Mouse (Mus musculus) T-helper 2 cell (primary cell): ENCODE measurements at regions not wholly inside any gene's neighbourhood (a gene's known extent, or its start where the extent isn't known, plus 50 kb on each side); places are given as distances from the start of the nearest gene placed in this dataset.

Source experiments
- in situ Hi-C: fragments of 300-600 bp; cut with MboI, MseI; formaldehyde crosslinking; loops from one replicate; pipeline ENCODE4 v1.15.1; 2025; ENCODE audit warnings: high pct_unique_total_duplicates

DNA sequence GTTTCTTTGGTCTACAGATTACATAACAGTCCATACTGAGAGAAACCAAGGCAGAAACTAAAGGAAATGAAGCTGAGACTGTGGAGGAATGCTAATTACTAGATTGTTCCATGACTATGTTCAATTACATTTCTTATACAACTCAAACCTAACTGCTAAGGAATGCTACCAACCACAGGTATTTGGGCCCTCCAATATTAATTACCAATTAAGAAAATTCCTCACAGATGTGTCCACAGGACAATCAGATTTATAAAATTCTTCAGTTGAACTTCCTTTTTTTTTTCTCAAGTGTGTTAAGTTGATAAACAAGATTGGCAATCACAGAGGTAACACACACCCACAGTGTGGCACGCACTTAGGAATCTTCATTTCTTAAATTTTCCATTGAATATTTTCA lies 196.8 kb upstream of the A730009L09Rik start:
- in situ Hi-C loops, result no loop called here

DNA sequence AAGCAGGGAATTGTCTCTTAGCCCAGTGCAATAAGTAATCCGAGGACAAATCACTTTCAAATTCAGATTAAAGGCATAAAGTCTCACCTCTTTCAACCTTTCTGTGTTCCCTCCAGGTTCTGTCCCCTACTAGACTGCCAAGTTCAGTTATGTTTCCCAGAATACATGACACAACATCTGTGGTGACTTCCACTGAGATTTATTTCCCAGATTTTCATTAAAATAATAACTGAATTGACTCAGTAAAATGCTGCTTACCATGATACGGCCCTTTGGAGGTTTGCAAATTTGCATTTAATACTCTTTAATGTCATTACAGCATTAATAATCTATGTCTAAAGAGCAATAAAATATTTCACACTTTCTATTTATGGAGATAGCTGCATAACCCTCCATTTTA lies 193.4 kb upstream of the A730009L09Rik start:
- in situ Hi-C loops, result no loop called here

DNA sequence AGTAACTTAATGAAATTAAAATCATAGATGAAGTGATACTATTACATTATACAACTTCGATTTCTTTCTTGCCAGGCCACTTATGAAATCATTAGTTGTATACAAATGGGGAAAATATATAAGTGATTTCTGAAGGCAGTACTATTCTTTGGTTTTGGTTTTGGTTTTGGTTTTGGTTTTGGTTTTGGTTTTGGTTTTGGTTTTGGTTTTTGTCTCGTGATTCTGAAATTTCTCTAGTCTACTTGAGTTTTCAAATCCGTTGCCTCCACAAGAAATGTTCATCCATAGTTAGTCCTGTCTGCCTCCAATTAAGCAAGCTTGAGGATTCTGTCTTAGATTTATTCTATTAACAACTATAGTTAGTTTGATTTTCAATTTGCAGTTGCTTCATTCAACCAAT lies 184.6 kb upstream of the A730009L09Rik start:
- in situ Hi-C loops, result no loop called here

DNA sequence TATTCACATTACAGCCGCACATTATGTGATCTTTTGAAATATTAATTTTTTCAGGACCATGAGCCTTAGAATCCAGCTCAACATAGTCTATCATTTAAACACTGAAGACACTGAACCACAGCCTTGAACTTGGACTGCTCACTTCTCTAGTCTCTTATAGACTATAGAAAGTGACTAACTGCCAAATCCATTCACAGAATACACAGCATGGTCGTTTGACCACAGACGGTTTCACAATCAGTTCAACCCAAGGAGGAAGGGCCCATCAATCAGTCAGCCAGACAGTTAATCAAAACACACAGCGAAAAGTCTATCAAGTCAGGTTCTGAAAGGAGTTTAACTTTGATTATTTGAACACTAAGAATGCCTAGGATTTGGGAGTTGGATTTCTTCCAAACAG lies 168.8 kb upstream of the A730009L09Rik start:
- in situ Hi-C loops, result no loop called here

DNA sequence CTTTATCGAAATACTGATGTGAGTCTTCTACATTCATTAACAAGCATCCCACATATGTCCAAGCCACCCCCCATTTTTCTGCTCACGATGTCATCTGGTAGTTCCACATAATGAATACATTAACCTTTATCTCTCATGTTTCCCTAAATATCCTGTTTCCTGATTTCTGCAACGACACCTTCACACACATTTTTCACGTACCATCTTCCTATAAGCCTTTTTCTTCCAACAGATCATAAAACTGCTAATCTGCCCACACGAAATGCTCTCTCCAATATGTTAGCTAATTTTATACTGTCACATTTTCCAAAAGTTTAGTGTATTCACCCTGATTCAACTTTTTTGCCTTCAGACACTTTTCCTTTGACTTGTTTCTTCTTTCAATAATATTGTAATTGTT lies 159.8 kb upstream of the A730009L09Rik start:
- in situ Hi-C loops, result no loop called here

DNA sequence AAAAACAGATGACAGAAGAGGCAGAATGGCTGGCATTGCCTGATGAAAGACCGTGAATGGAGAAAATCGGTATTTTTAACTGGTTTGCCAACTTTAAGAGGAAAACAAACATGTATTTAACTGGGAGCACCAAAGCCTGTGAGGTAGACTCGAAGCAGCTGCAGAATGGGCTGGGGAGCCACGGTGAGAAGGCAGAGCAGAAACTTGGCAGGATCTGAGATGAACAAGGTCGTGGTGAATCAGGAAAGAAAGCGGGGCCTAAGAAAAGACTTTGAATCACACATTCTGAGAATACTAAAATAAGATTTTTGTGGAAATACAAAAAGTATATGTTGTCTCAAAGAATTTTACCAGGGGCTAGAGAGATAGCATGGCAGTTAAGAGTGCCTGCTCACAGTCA lies 149.0 kb upstream of the A730009L09Rik start:
- in situ Hi-C loops, result loop anchor here (10.0 kb wide), 1 partner anchor 1249 kb away; no protein-coding TSS in a partner anchor

DNA sequence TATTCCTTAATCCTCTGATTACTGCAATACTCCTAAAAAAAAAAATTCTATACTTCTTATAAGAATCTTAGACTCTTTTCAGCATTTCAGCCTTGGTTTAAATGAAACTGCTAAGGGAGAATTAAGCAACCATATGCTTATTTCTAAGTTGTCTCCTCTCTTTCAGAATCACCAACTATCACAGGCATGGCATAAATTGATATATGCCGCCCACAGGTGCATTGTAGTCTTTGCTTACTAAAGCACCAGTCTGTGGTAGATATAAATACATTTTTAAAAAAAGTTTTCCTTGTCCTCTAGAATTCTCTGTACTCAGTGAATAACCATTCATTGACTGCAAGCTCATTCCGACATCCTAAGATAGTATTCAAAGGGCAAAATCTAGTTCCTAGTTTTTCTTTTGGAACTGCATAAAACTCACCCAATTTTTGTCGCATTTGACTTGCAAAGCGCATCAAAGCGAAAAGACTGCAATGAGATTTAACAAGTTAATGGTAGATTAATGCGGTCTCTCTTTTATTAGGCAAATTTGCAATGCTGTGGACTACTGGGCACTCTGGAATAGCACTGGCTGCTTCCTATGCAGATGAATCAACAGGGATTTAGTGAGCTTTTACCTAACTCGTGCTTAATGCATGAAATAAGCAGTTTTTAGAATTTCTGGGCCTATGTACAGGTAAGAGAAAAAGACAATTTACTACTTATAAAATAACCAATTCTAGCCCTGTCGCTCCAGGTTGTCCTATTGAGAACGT lies 145.8 kb upstream of the A730009L09Rik start:
- in situ Hi-C loops, result loop anchor here (10.0 kb wide), 1 partner anchor 1246 kb away; no protein-coding TSS in a partner anchor

DNA sequence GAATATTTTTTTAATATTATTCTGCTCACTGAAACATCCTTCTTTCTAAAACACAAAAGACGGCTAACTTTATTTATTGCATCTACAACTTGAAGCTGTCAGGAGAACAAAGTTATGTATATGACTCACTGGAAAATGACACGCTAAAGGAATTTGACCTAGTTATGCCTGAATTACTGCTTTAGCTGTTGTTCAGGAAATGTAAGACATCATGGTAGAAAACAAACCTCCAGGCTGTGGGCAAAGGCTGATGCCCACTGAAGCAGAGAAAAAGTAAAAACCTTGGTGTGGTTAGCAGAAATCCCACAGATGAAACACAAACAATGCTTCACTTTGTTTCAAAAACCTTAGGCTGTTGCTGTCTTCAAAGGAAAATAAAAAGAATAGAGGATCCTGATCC lies 136.5 kb upstream of the A730009L09Rik start:
- in situ Hi-C loops, result no loop called here

DNA sequence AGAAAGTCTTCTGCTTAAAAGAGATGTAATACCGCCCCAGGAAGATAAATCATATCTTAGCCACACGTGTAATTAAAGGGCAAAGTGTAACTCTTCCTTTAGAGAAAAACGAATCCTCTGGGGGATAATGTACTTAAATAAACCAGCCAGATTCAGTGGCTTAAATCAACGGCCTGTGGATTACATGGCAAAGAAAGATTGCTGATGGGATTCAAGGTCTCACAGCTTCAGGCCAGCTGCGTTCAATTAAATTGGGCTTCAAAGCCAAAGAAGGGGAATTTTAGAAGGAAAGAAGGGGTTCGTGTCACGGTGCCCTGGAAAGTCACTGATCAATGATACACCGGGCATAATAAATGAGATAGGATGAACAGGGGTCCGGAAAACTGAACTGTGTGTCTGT lies 123.2 kb upstream of the A730009L09Rik start:
- in situ Hi-C loops, result loop anchor here (10.0 kb wide), 1 partner anchor 367 kb away; no protein-coding TSS in a partner anchor

DNA sequence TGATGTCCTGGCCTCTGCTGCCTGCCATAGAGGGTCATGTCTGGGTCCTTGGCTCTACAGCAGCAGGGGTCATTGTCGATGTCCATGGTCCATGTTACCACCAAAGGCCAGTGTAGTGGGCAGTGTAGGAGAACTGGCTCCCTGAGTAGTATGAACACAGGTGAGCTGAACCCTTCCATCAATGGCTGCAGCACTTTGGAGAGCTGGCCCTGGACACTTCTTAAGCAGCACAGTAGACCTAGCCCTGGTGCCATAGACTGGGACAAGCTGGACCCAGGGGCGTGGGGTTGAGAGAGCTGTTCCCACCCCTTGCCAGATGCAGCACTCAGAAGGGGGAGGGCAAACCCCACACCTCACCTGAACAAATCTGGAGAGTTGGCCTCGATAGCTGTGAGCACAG lies 120.0 kb upstream of the A730009L09Rik start:
- in situ Hi-C loops, result loop anchor here (10.0 kb wide), 1 partner anchor 370 kb away; no protein-coding TSS in a partner anchor

DNA sequence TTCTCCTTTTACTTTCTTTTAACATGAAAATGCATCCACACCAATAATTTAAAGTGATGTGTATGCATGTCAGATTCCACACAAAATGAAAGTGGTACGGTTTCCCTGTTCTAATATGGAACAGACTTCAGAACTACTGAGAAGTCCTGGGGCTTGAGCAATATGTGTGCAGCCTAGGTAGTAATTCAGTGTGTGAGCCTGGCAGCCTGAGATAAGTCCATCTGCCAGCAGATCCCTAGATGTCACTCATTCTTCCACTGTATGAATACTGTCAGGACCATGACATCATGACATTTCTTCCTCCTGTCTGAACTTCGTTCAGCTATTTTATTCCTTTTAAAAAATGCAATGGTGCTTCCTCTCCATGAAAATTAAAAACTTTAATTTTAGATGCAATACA lies 93.3 kb upstream of the A730009L09Rik start:
- in situ Hi-C loops, result no loop called here

DNA sequence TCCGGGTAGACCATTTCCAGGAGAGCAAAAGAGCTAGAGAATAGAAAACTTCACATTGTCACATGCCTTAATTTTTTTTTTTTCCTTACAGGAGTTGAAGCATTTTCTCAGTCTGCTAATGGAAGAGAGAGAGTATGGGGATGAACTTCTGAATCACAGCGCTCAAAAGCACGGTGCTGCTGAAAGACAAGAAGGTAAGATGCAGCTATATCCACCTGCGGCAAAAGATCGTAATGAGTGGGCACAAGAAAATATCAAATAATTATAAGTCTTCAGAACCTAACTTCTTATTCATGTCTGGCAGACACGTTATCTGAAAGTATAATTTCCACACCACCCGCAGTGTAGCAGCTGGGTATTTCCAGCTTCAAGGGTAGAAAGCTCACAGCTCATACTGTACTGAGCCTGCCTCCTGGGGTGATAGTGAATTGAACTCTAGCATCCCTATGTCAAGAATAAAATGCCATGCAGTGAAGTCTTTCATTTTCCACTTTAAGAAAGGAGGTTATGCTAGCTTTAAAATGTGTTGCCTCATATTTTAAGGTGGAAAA lies 87.9 kb upstream of the A730009L09Rik start:
- in situ Hi-C loops, result no loop called here

DNA sequence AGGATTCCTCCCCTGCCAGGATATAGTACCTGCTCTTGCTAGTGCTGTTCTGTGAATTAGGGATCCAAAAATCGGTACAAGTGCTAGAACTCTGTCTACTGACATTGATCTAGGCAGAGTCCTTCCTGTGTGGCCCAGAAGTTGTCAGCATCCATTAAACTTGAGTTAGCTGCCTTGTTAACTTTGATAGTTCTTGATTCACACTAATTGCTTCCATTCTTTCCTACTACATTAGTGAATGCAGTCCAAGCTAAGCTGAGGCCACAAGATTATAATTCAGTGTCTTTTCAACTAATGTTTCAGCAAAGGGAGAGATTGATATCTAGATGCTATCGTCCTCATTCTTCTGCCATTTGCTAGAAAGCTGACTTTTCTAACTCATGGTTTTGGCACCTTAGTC lies 58.3 kb upstream of the A730009L09Rik start:
- in situ Hi-C loops, result loop anchor here (5.0 kb wide), 1 partner anchor 94 kb away; no protein-coding TSS in a partner anchor

DNA sequence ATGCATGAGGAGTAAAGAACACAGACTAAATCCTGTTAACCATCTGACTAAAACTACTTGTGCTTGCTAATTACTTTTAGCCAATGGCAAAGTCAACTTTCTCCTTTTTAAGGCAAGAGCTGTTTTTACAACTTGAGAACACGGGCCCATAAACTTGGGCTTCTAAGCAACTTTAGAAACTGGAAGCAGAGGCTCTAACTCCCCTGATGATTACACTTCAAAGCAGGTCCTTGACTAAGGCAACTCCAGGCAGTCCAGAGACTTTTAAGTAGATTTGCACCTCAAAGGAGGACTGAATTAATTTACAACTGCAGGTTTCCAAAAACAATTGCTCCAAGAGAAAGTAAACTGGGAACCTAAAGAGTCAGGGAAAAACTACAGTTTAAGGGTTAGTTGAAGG lies 52.8 kb upstream of the A730009L09Rik start:
- in situ Hi-C loops, result no loop called here
